Mouse (Mus musculus): ENCODE measurements around the gene Ube2l6.
A peak's percentile ranks its signal among the peaks of the same experiment; 100 is the strongest.

Ube2l6 gene

GRCm38 (mm10) chr2:84798493-84798921 is at the start of gene Ube2l6:
TSS of gene Ube2l6 (plus strand) at chr2:84798828.
- DNase-seq = peak; percentile 76

- DNase-seq = no peak
Observed at GRCm38 (mm10) chr2:84750115-84750514, 48.5 kb upstream of the Ube2l6 start.

- no peak for DNase-seq
Observed at GRCm38 (mm10) chr2:84756245-84756644, 42.4 kb upstream of the Ube2l6 start.

- DNase-seq = no peak
Observed at GRCm38 (mm10) chr2:84757026-84757682, 41.5 kb upstream of the Ube2l6 start.

- peak; percentile 78 for DNase-seq
Observed at GRCm38 (mm10) chr2:84758542-84759127, 40.0 kb upstream of the Ube2l6 start.

GRCm38 (mm10) chr2:84760777-84761176 is 37.9 kb upstream of the Ube2l6 start:
- DNase-seq = no peak

GRCm38 (mm10) chr2:84761309-84761708 is 37.3 kb upstream of the Ube2l6 start:
- DNase-seq = no peak

- DNase-seq = no peak
Observed at GRCm38 (mm10) chr2:84761840-84762239, 36.8 kb upstream of the Ube2l6 start.

- DNase-seq = no peak
Observed at GRCm38 (mm10) chr2:84762295-84762694, 36.3 kb upstream of the Ube2l6 start.

- no peak for DNase-seq
Observed at GRCm38 (mm10) chr2:84762818-84763217, 35.8 kb upstream of the Ube2l6 start.

GRCm38 (mm10) chr2:84770501-84770900 is 28.1 kb upstream of the Ube2l6 start:
- no peak for DNase-seq

GRCm38 (mm10) chr2:84772454-84772853 is 26.2 kb upstream of the Ube2l6 start:
- DNase-seq = no peak

GRCm38 (mm10) chr2:84773195-84773594 is 25.4 kb upstream of the Ube2l6 start:
- no peak for DNase-seq

GRCm38 (mm10) chr2:84774751-84775150 is 23.9 kb upstream of the Ube2l6 start:
- peak; percentile 90 for DNase-seq

- DNase-seq = peak; percentile 27
Observed at GRCm38 (mm10) chr2:84775241-84775640, 23.4 kb upstream of the Ube2l6 start, which contains the start of gene Serping1. TSS of gene Serping1 (minus strand) at chr2:84775444.

GRCm38 (mm10) chr2:84775665-84776064 is 23.0 kb upstream of the Ube2l6 start:
- no peak for DNase-seq

- DNase-seq = no peak
Observed at GRCm38 (mm10) chr2:84777706-84778105, 20.9 kb upstream of the Ube2l6 start.

GRCm38 (mm10) chr2:84779210-84779609 is 19.4 kb upstream of the Ube2l6 start:
- DNase-seq = peak; percentile 36

GRCm38 (mm10) chr2:84783315-84783714 is 15.3 kb upstream of the Ube2l6 start:
- no peak for DNase-seq

GRCm38 (mm10) chr2:84783840-84784566 is 14.6 kb upstream of the Ube2l6 start:
- no peak for DNase-seq

GRCm38 (mm10) chr2:84788316-84788715 is 10.3 kb upstream of the Ube2l6 start:
- no peak for DNase-seq

GRCm38 (mm10) chr2:84790418-84790817 is 8.2 kb upstream of the Ube2l6 start:
- no peak for DNase-seq

GRCm38 (mm10) chr2:84792516-84792915 is 6.1 kb upstream of the Ube2l6 start:
- DNase-seq = no peak

GRCm38 (mm10) chr2:84793154-84793553 is 5.5 kb upstream of the Ube2l6 start:
- no peak for DNase-seq
